Mouse (Mus musculus): Measurements from ENCODE around the gene Ocln.
"Not testable (repeated sequence)": the region's sequence is repeated elsewhere in the genome, so short reads cannot be mapped to it uniquely, and the experiment has no call there.

Ocln gene

DNA sequence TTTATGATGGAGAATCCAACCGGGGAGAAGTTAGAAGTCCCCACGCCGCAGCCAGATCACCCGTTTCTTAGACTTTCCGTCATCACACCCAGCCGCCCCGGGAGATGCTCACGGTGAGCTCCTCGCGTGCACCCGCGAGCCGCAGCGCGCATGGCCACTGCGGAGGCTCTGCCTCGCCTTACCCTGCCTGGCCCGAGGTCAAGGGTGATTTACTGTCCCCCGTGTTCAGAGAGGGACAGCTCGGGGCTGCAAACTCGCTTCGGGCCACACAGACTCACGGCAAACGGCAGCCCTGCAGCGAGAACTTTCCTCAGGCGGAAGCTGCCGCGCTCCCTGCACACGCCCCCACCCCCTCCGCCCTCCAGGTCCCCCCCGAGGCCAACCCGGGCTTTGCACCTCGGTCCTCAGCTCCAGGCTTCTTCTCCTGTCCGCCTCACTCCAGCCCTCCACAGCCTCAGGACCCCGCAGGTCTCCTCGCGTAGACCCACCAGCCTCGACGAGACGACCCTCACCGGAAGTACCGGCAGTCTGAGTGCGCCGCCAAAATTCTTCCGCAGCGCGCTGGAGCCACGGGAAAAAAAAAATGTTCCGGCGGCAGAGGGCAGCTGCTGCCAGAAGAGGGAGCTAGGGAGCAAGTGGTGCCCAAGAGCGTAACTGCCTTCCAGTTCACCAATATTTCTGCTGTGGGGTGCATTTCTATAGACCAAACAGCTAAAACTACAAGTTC, 60.3 kb downstream of the Ocln start, which contains the start of gene Gtf2h2:
Gtf2h2 (minus strand) TSS at position 519 of the 727 bp plus-strand sequence.
- peak; percentile 53 for DNase-seq (ENCODE audit: low read depth, low spot score)

DNA sequence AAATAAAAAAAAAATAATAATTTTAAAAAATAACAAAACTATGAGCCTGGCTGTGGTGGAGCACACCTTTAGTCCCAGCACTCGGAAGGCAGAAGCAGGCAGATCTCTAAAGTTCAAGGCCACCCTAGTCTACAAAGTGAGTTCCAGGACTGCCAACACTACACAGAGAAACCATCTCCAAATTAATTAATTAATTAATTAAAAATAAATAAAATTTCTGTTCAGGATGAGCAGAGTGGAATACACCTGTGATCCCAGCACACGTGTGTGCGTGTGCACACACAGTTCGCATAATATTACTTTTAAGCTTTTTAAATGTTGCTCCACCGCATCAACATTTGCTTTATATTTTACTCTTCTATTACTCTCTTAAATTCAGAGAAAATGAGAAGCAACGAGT, 60.9 kb downstream of the Ocln start:
- no peak for DNase-seq (ENCODE audit: low read depth, low spot score)

DNA sequence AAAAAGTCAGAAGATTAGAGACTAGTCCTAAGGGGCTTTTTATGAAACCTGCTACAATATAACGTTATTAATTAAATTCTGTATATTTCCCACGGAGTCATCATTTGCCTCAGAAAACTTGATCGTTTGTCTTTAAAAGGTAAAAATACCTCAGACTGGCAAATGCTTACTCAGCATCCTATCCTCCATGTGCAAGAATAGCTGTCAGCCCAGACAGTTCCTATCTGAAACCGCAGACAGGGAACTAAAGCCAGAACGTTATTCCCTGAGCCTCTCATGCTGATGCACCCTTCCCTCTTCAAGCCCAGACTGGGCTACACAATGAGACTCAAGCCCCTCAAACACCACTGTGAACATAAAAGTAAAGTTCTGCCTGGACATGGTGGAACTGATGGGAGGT, 62.1 kb downstream of the Ocln start:
- no peak for DNase-seq (ENCODE audit: low read depth, low spot score)

DNA sequence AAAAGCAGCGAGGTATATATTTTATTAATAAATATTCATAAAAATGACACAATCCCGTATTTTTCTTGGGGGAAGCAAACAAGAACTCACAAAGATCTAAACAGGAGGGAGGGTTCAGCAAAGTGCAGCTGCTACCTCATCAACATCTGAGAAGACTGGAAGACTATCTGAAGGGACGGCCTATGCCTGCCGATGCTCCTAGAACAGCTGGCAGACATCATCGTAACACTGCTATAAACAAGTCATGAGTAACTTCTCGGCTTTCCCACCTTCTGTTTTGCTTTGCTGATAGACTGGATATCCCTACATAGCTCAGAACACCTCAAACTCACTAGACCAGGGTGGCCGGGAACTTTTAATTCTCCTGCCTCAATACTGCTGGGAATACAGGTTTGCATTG, 68.9 kb downstream of the Ocln start:
- no peak for DNase-seq (ENCODE audit: low read depth, low spot score)

DNA sequence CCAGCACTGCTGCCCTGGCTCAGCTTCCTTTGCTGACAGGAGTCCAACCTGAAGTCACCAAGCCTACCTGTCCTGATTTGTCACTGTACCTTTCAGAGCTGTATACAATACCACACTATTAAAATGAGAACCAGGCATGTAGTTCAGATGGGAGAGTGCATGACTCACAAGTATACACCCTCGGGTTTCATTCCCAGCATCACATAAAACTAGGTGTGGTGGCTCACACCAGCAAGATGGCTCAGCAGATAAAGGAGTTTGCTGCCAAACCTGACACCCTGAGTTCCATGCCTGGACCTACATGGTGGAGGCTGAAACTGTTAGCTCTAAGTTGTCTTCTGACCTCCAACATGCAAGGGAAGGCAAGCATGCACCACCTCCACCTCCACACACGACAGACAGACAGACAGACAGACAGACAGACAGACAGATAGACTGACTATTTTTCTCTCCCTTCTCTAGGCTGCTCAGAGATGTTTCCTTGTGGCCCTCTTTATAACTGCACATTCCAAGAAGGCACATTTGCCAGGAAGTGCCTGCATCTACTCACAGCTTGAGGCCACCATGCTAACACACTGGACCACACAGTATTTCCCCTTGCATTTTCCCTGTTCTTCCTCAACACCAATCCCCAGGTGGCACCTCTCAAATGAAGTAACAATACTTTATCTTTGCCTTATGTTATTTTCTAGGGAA, 88.8 kb downstream of the Ocln start:
- DNase-seq (ENCODE audit: low read depth, low spot score) = no peak

DNA sequence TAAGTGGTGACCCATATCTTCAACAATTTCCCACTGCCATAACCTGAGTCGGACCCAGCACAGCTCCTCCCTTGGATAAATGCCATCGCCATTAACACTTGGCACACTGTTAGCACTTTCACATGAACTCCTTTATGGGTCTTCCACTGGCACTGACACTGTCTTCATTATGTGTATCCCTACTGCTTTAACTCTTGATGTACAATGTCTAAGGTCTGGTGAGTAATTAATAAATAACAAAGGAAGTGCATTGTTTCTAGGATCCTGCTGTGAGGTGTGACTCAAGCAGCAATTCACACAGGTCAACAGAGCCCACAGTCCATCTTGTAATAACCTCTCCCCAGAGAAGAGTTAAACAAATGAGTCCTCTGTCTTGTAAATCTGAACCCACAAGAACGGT, 91.2 kb downstream of the Ocln start:
- no peak for DNase-seq (ENCODE audit: low read depth, low spot score)

DNA sequence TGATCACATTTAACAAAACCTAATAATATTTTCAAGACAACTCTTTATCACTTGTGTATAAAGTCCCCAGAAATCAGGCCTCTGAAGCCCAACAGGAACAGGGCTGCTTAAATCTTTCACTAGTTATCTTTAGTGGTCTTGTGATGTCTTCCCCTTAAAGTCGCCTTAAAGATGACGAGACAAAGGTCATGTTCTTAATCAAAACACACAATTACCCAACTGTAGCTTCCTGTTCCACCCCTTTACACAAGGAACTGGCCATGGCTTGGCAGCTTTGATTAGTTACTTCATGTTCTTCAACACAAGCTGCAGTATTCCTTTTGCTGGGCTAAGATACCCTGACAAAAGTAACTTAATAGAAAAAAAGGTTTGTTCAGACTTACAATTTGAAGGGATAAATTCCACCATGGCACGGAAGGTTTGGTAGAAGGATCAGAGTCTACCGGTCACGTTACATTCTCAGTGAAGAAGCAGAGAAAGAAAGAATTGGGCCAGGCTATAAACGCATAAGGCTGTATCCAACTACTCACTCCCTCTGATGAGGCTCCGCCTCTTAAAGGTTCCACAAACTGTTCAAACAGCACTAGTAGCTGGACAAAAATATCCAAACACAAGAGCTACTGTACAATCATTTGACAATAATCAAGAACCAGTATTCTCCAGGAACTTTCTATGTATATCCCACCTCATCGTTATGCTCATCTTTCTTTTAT, 99.9 kb downstream of the Ocln start, which contains the start of gene Naip1:
Naip1 (minus strand) TSS at position 455 of the 713 bp plus-strand sequence.
- DNase-seq (ENCODE audit: low read depth, low spot score) = not testable (repeated sequence)

DNA sequence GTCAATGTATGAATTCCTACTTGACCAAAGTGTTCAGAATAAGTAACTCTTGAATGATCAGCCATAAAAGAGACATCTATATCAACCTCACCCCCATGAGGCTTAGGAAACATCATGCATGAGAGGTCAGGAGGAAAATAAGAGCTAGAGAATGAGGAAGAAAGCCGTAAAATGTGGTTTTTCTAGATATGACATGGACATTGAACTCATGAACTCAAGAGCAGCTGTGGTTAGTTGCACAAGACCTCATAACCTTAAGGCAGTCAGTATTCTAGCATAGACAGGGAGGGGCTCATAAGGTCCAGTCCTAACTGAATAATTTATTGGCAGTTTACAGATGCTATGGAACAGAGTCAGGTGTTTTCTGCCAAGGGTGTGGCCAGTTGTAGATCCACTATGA, 103.0 kb downstream of the Ocln start:
- DNase-seq (ENCODE audit: low read depth, low spot score) = no peak
